Mouse (Mus musculus): ENCODE data around the gene Tecr. TPM values are rescaled to one million over a fixed set of nuclear protein-coding genes. Genes with fewer than 3 reads are reported as not detected.
A peak's percentile ranks its signal among the peaks of the same experiment; 100 is the strongest.
"Not testable (repeated sequence)": the region's sequence is repeated elsewhere in the genome, so short reads cannot be mapped to it uniquely, and the experiment has no call there.

Gene Tecr
- total RNA-seq, 2 experiments from 2014 or later, result 313 to 489 TPM

DNA sequence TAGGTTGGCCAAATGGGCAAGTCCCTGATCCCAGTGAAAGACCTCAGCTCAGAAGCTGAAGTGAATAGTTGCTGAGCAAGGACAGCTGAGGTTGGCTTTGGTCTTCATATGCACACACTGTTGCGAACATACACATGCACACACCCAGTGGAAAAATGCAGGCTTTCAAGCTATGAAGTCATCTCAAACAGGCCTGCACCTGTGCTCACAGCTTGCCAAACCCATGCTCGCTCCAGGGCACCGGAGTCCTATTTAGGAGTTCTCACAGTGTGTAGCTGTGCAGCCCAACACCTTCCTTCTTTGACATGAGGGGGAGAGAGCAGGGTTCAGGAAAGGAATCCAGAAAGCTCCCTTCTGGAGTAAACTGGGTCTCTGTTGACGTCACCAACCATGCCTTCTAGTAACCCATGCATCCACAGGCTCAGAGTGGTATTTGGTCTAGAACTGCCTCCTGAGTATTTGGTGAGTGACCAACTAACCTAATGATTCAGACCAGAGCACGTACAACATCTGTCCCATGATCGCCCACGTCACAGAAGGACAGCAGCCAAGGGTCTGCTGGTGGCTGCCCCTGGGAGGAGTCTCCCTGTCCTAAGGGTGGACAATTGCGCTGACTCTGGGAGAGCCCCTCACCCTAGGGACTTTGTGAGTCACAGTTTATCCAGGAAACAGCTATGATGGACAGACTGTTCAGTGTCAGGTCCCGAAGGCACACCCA lies 12.0 kb upstream of the Tecr start:
- DNase-seq, result no peak

DNA sequence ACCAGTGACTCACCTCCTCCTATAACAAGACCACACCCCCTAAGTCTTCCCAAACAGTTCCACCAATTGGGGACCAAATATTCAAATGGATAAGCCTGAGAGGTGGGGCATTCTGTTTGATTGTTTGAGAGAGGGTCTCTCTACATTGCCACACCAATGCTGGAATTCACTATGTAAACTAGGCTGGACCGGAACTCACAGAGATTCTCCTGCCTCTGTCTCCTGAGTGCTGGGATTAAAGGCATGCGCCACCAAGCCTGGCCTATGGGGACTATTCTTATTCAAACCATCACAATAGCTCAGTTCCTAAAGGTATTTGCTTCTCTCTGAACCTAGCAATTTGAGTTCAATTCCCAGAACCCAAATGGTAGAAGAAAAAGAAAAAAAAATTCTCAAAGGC lies 10.8 kb upstream of the Tecr start:
- no peak for DNase-seq

DNA sequence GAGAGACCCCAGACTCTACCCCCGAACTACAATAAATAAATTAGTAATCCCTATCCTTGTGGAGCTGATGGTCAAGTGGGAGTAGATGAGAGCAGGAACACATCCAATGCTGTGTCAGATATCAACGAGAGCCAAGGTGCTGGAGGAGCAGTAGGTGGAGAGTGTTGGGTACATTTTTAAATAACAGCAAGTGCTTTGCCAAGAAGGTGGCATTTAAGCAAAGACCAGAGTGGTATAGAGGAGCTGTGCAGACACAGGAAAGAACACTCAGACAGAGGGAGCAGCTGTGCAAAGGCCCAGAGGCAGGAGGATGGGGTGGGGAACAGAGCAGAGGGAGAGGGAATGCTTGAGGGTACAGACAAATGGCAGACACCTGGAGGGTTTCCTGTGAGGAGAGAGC lies 9.3 kb upstream of the Tecr start:
- no peak for DNase-seq

DNA sequence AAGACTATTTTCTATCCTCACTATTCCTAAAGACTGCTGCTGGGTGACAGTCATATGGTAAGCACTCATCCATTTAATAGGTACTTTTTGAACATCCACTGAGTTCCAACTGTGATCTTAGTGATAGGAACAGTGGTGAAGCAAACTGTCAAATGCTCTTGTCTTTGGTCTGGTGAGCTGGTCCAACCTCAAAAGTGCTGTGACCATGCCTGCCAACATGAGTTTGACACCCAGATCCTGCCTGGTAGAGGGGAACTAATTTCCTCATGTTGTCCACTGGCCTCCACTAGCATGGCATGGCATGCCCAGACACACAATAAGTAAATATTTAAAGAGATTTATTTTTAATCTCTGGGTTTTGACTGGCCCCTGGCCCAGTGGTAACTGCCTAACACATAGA lies 8.9 kb upstream of the Tecr start:
- DNase-seq, result no peak

GRCm38 (mm10) chr8:83613695-83614094 lies 5.9 kb upstream of the Tecr start:
- no peak for DNase-seq

GRCm38 (mm10) chr8:83611921-83612320 lies 4.2 kb upstream of the Tecr start:
- DNase-seq, result no peak

GRCm38 (mm10) chr8:83609547-83610180 lies 1.9 kb upstream of the Tecr start:
- no peak for DNase-seq

DNA sequence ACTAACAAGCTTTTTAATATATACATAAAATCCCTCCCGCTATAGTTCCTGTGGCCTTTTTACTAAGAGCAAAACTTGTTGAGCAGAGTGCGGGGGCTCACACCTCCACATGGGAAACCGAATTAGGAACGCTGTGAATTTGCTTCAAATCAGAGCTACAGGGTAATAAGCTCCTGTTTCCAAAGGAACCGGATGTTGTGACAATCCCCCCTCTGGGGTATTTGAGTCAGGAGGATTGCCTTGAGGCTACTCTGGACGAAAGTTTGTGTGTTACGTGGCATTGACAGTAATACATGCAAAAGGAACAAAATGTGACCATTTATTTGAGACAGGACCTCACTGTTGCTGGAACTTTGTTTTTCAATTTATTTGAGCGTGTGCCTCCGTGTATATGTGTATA lies 1.3 kb upstream of the Tecr start:
- no peak for DNase-seq

DNA sequence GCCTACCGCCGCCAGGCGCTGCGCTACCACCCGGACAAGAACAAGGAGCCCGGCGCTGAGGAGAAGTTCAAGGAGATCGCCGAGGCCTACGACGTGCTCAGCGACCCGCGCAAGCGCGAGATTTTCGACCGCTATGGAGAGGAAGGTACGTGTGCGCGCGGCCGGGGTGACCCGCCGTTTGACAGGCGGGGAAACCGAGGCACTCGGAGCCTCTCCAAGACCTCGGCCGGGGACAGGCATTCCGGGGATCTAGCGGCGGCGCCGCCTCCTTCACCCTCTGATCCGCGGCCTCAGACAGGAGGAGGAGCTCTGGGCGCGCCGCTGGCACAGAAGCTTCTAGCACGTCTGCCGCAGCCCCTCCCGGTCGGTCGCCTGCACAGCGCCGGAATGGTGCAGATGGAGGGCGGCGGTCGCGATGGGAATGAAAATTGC lies 643 bp upstream of the Tecr start:
- peak; percentile 81 for DNase-seq

GRCm38 (mm10) chr8:83602650-83603029 lies 5.1 kb downstream of the Tecr start:
- DNase-seq, result no peak

DNA sequence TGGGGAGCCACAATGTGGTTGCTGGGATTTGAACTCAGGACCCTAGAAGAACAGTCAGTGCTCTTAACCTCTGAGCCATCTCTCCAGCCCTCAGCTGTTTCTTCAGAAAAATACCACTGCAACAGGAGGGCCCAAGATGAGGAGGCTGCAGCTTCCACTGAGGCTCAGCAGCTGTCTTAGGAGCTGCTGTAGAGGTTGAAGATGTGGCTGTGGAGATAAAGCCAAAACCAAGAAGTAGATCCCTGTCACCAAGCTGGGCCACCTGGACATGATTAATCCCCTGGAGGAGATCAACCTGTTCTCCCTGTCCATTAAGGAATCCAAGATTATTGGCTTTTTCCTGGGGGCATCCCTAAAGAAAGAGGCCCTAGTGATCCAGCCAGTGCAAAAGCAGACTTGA lies 8.0 kb downstream of the Tecr start:
- DNase-seq, result no peak

DNA sequence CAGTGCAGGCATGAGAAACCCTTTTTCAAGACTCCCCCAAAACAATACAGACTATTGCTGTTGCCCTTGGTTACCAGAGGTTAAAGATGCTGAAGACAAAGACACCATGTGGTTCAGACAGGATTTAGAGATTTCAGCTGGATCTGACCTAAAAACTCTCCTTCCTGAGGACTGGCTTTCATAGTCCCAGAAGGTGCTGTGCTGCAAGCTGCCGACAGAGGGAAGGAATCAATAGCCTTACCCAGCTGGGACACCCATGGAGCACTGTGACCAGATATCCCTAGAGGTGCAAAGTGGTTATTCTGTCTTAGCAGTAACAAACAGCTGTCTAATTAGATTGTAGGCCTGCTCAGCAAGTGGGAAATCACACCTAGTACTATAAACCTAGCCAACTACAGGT lies 9.6 kb downstream of the Tecr start:
- DNase-seq, result no peak

DNA sequence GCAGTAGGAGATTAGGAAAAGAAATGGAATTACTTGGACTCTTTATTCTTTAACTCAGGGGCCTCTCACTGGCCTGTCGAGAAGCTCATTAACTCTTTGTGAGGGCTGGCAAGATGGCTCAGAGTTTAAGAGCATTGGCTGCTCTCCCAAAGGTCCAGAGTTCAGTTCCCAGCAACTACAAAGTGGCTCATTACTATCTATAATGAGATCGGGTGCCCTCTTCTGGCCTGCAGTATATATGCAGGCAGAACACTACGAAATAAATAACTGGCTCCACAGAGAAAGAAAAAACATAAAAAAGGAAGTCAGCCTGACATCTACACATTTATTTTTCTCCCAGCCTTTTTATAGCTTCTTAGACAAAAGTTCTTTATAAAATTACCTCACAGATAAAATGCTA lies 11.4 kb downstream of the Tecr start:
- DNase-seq, result no peak

DNA sequence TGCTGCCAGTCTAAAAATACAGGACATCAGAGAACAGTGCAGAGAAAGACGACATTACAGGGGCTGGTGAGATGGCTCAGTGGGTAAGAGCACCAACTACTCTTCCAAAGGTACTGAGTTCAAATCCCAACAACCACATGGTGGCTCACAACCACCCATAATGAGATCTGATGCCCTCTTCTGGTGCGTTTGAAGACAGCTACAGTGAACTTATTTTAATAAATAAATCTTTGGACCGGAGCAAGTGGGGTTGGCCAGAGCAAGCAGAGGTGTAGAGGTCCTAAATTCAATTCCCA lies 12.8 kb downstream of the Tecr start:
- DNase-seq, result not testable (repeated sequence)

GRCm38 (mm10) chr8:83594167-83595049 lies 13.4 kb downstream of the Tecr start:
- DNase-seq, result peak; percentile 98

- DNase-seq, result no peak
Measured at GRCm38 (mm10) chr8:83593325-83594166, 14.2 kb downstream of the Tecr start.

DNA sequence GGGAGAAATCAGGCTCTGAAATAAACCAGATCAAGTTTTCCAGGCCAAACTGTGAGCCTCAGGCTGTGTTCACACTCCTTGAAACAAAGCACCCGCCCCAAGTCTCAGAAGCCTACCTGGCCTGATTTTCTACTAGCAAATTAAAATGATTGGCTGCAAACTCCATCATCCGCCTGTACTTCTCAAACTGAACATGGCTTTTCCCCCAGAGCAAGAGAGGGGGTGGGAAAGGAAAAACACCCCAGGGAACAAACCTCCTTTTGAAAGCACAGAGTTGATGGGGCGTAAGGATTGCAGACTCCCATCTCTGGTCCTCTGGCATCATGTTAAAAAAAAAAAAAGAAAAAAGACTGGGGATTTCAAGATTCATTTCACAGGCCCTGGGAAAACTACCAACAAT lies 15.1 kb downstream of the Tecr start:
- DNase-seq, result no peak

DNA sequence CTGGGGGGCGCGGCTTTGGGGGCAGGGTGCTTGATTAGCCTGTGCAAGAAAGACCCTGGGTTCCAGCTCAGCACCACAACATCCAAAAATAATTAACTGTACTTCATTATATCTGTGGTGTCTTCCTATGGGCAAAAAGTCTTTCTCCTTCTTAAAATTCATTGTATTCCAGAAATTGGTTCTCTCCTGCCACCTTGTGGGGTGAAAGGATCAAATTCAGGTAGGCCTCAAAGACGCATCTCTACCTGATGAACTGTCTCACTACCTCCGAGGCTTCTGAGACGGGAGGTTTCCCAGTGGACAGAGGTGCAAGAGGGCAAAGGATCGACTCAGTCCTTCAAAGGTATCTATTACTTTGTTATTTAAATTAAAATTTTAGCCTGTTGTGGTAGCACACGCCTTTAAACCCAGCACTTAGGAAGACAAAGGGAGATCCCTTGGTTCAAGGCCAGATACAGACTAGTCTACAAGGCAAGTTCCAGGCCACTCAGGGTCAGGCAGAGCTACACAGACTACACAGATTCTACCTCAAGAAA lies 17.2 kb downstream of the Tecr start:
- DNase-seq, result no peak

DNA sequence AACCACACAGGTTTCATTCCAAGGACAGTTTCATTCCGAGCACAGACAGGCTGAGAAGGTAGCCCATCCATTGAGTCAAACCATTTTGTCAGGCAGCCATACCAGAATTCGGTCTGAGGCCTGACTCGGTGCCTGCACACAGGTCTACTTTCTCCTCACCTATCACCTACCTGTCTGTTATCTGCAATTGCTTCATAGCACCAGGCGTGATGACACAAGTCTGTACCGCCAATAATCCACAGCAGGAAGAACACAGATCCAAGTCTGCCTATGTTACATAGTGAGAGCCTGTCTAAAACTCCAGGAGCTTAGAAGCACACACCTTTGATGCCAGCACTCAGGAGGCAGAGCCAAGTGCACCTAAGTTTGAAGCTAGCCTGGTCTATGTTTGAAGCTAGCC lies 18.9 kb downstream of the Tecr start:
- DNase-seq, result no peak

- no peak for DNase-seq
Measured at GRCm38 (mm10) chr8:83587644-83588043, 20.1 kb downstream of the Tecr start.

DNA sequence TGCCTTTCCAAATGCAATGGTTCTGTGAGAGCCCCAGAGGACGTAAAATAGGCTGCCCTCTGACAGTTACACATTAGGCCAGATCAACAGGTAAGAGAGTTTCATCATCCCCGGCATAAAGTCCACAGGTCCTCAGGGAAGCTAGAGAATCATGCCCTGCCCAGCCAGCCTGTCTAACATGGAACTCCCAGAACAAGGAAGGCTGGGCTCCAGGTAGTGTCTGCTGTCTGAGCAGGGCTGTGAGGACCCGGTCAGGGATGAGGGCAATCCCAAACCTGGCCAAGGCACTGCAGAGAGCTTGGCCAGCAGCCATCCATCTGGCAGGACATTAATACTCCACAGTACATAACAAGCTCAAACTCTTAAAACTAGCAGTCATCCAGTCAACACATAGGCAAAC lies 22.4 kb downstream of the Tecr start:
- DNase-seq, result no peak

- no peak for DNase-seq
Measured at GRCm38 (mm10) chr8:83584771-83585170, 23.0 kb downstream of the Tecr start.
